In genomic region chr17:12654061-12654460, GRCm38 (mm10) we compare ENCODE assay signal across 19 mouse cellular contexts. TPM values are rescaled to one million over a fixed set of nuclear protein-coding genes. Genes with fewer than 3 reads are reported as not detected.
A peak's percentile ranks its signal among the peaks of the same experiment; 100 is the strongest.
DNase-seq lines count a peak whose midpoint lies in the region.
"Had no signal": no experiment of that assay in that cellular context is flagged by ENCODE, and none has a peak within 500 bp of the region (broad histone marks: within the 10 kb centered on the region; RNA-seq: fewer than 3 reads in every experiment).

No protein-coding gene starts in this region.

- peak; percentile 51 to 57 for DNase-seq in layer of hippocampus, adult 18-20 months (ENCODE audit: low spot score in 2 of 2)
- DNase-seq in layer of hippocampus, postnatal 25 days (ENCODE audit: extremely low spot score in 1 of 2, low spot score in 1 of 2), result no peak
- DNase-seq in right cerebral cortex, adult 18-20 months, result peak; percentile 52
- no peak for DNase-seq in right cerebral cortex, postnatal 14 days
- peak; percentile 38 to 71 for DNase-seq in left cerebral cortex, postnatal 14 days (ENCODE audit: low spot score in 2 of 2)
- peak; percentile 69 for DNase-seq in telencephalon, adult 2 months (ENCODE audit: low read depth, low spot score)
- DNase-seq in thymus, postnatal 4 days, result no peak
- DNase-seq: adrenal gland, postnatal 25 days; B cell, adult 2 months; cerebellum, adult 18-20 months; cerebellum, postnatal 10 days; gastrocnemius, adult 2 months; gastrocnemius, postnatal 36 days; heart, adult 18-20 months; heart, postnatal 4 days; kidney, adult 8-10 months; kidney, postnatal 4 days had no signal

- intact Hi-C loops in left cerebral cortex, postnatal 14 days (cut with DNase I), result no loop called here

RNA-seq across cellular contexts. Expression of gene Slc22a1, which starts 21.6 kb away (rescaled TPM):
- not detected for total RNA-seq in layer of hippocampus, adult 18-20 months (2021)
- total RNA-seq in layer of hippocampus, postnatal 25 days (2021), result not detected
- total RNA-seq in left cerebral cortex, postnatal 14 days (2021), result 1 to 10 TPM; 2.1 to 3.7 TPM
- total RNA-seq: adrenal gland, postnatal 25 days; common myeloid progenitor, adult 5-6 weeks; gastrocnemius, postnatal 36 days; megakaryocyte progenitor cell, adult 5-6 weeks had no signal

Comparison
In these comparisons a context has a peak if more than half of its experiments do, and no peak if none do; other contexts are left out.
1. DNase-seq: peak in layer of hippocampus, adult 18-20 months (2 of 2), right cerebral cortex, adult 18-20 months (single experiment), left cerebral cortex, postnatal 14 days (2 of 2) and telencephalon, adult 2 months (single experiment); none in layer of hippocampus, postnatal 25 days (0 of 2), right cerebral cortex, postnatal 14 days (single experiment) and thymus, postnatal 4 days (single experiment).